Mouse (Mus musculus) lung, adult 2 months (tissue): ENCODE data around the gene Chd6. TPM values are rescaled to one million over a fixed set of nuclear protein-coding genes. Genes with fewer than 3 reads are reported as not detected.

Experiments
- DNase-seq: peaks from one replicate; pipeline ENCODE4 v3.0.0; 2022
- H3K4me1 ChIP-seq: fragments of 200-500 bp; 2 replicates; pipeline ENCODE4 v1.6.1; 2011; ENCODE audit warnings: low read length; ENCODE audit not compliant: control insufficient read depth, insufficient read depth
- H3K4me3 ChIP-seq: fragments of 200-500 bp; replicated peaks from 2 replicates; pipeline ENCODE3; 2011; ENCODE audit warnings: low read depth, mild to moderate bottlenecking, control low read depth, low read length; ENCODE audit errors: extremely low read depth
- CTCF ChIP-seq: fragments of 200-500 bp; IDR thresholded peaks from 2 replicates; pipeline ENCODE4 v1.5.1; 2011; ENCODE audit warnings: mild to moderate bottlenecking, low read length, control low read depth; ENCODE audit not compliant: insufficient read depth
- POLR2A ChIP-seq: fragments of 200-500 bp; IDR thresholded peaks from 2 replicates; pipeline ENCODE4 v1.6.1; 2011; ENCODE audit warnings: low read depth, mild to moderate bottlenecking, control low read depth, low read length, borderline replicate concordance; ENCODE audit errors: extremely low read depth
- WGBS: fragments of 180-500 bp; shearing (Covaris S2); methylation state at CpG from one replicate; pipeline ENCODE4 v1.1.7; 2018; 5-methylcytosine and 5-hydroxymethylcytosine counted together
- polyA plus RNA-seq: library from polyadenylated mRNA; depleted of rRNA; stranded (reverse); fragments of >200 nt; gene quantifications from 2 replicates; pipeline ENCODE4 v1.2.3, GENCODE M21; 2012

Gene Chd6
- polyA plus RNA-seq, 1 experiment, result 13.0 TPM

DNA sequence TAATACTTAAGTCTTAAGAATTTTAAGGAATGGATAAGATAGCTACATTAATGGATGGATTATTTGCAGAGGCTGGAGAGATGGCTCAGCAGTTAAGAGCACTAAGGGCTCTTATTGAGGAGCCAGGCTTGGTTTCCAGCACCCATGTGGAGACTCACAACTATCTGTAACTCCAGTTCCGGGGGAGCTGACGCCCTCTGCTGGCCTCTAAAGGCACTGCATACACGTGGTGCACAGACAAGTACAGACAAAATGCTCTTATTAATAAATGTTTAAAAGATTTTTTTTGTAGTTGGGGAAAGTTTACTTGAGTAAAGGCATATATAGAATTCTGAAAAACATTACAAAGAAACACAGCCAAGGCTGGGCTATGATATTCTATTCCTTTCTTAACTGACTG, 66.0 kb downstream of the Chd6 start:
- TF ChIP-seq POLR2A (no peak), CTCF (0 out of 2 replicates have a peak, but pooled peaks have one; percentile 13)
- Histone ChIP-seq H3K4me3 (no peak overlapping the region), H3K4me1 (no peaks in the 10 kb centered on the region)
- WGBS, result 75% methylated on average over 3 of the region's 3 CpGs
- no peak for DNase-seq

GRCm38 (mm10) chr2:161040743-161041142, 68.1 kb downstream of the Chd6 start:
- 70% methylated on average over 4 of the region's 4 CpGs for WGBS
- no peak for DNase-seq
- Histone ChIP-seq H3K4me1 (no peaks in the 10 kb centered on the region), H3K4me3 (no peak overlapping the region)
- TF ChIP-seq POLR2A, result no peak
- TF ChIP-seq CTCF, result peak; percentile 31; the same call in 1 of the 2 replicates

DNA sequence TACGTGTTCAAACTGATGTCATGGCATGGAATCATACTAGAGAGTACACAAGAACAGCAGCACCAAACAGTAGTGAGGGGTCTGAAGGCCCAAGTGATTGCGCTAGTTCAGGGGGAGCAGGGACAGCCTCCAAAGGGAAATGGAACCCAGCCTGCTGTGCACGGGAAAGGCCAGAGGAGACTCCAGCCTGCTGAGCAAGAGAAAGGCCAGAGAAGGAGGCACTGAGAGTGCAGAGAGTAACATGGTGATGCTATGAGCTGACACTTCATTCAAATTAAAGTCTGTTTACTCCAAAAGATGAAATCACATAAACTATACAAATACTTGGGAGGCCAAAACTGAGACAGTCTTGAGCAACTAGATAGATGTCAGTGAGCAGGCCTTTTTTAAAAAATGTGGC, 71.1 kb downstream of the Chd6 start:
- 71% methylated on average over 3 of the region's 3 CpGs for WGBS

GRCm38 (mm10) chr2:161033141-161033540, 75.7 kb downstream of the Chd6 start:
- TF ChIP-seq CTCF (no peak), POLR2A (no peak)
- H3K4me1 ChIP-seq, result no peaks in the 10 kb centered on the region
- DNase-seq, result no peak
- no peak overlapping the region for H3K4me3 ChIP-seq

More for the DNA sequence above, 71.1 kb downstream of the Chd6 start:
- no peaks in the 10 kb centered on the region for H3K4me1 ChIP-seq
- no peak for DNase-seq
- TF ChIP-seq POLR2A, result no peak
- no peak for TF ChIP-seq CTCF
- no peak overlapping the region for H3K4me3 ChIP-seq

GRCm38 (mm10) chr2:161032394-161032793, 76.5 kb downstream of the Chd6 start:
- DNase-seq, result no peak
- WGBS, result 66% methylated on average over 7 of the region's 7 CpGs
- Histone ChIP-seq H3K4me1 (no peaks in the 10 kb centered on the region), H3K4me3 (no peak overlapping the region)
- TF ChIP-seq POLR2A (no peak), CTCF (no peak)

GRCm38 (mm10) chr2:161024606-161025005, 84.3 kb downstream of the Chd6 start:
- DNase-seq, result no peak
- Histone ChIP-seq H3K4me3 (no peak overlapping the region), H3K4me1 (no peaks in the 10 kb centered on the region)
- TF ChIP-seq CTCF (no peak), POLR2A (no peak)
- 87% methylated on average over 1 of the region's 1 CpGs for WGBS

- Histone ChIP-seq H3K4me3 (no peak overlapping the region), H3K4me1 (no peaks in the 10 kb centered on the region)
- DNase-seq, result no peak
- no peak for TF ChIP-seq POLR2A
- no peak for TF ChIP-seq CTCF
- 34% methylated on average over 4 of the region's 4 CpGs for WGBS
These were observed 91.0 kb downstream of the Chd6 start for GRCm38 (mm10) chr2:161017913-161018312.

DNA sequence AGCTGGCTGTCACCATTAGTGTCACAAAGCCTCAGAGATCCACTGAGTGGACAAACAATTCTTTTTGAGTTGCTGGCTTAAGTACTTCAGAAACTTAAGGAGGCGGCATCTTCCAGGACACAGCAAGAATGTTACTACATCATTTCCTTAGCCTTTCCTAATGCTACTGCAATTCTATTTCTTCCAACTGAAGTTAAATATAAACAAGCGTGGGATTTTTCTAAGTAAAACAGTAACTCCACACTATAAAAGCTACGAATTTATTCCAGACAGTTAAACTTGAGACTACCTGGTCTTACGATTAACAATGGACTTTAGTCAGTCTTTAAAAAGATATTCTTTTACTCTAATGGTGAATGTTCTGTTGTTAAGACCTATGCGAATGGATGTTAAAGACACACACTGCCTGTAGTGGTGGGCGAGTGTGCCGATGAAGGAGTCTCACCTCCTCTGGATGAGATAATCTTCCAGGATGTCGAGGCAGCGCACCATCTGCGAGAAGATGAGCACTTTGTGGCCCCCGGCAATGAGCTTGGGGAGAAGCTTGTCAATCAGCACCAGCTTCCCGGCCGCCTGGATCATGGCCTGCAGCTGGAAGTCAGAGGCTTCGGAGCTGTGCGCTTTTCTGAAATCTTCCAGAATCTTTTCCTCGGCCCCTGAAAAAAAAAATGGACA, 96.2 kb downstream of the Chd6 start:
- Histone ChIP-seq H3K4me1 (no peaks in the 10 kb centered on the region), H3K4me3 (no peak overlapping the region)
- no peak for TF ChIP-seq POLR2A
- TF ChIP-seq CTCF, result no peak
- WGBS, result 91% methylated on average over 16 of the region's 16 CpGs
- no peak for DNase-seq

DNA sequence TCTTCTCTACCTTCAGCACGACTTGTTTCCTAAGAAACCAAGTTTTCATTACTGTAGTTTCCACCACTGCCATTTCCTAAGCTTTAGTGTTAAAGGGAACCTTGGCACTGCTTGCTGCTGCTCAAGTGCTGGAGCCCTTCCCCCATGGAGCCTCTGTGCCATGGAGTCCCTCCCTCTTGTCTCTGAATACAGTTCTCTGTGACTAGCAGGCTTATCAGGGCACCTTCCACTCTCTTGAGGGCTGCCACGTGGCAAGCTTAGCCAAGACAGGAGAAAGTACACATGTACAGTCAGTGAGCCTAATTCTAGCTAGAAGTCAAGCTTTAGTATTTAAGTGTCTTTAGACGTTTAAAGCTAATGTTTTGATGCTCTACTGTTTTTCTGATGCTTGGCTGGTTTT, 104.5 kb downstream of the Chd6 start:
- no peak for TF ChIP-seq POLR2A
- TF ChIP-seq CTCF, result no peak
- 63% methylated on average over 3 of the region's 3 CpGs for WGBS
- DNase-seq, result peak; percentile 44
- Histone ChIP-seq H3K4me1 (no peaks in the 10 kb centered on the region), H3K4me3 (no peak overlapping the region)

GRCm38 (mm10) chr2:160996987-160997763, 111.7 kb downstream of the Chd6 start:
- no peak overlapping the region for H3K4me3 ChIP-seq
- TF ChIP-seq CTCF, result no peak
- TF ChIP-seq POLR2A, result no peak
- WGBS, result 96% methylated on average over 6 of the region's 6 CpGs
- no peak for DNase-seq
- H3K4me1 ChIP-seq, result no peaks in the 10 kb centered on the region
